ENCODE assay signal across 17 mouse cellular contexts in genomic region chr13:8677174-8677573, GRCm38 (mm10).
"Had no signal": no experiment of that assay in that cellular context is flagged by ENCODE, and none has a peak within 500 bp of the region (broad histone marks: within the 10 kb centered on the region; RNA-seq: fewer than 3 reads in every experiment).

No protein-coding gene starts in this region.

- H3K9ac ChIP-seq: liver, embryonic 15.5 days; liver, postnatal 0 days; lung, embryonic 15.5 days; midbrain, embryonic 13.5 days; midbrain, embryonic 15.5 days; neural tube, embryonic 12.5 days had no signal

- DNase-seq: liver, postnatal 0 days; lung, postnatal 14 days; lung, postnatal 36 days; right cerebral cortex, postnatal 14 days; right cerebral cortex, postnatal 4 days; spleen, adult 18-20 months; thymus, adult 18-20 months; thymus, postnatal 14 days; thymus, postnatal 36 days had no signal

- H3K4me3 ChIP-seq: liver, embryonic 15.5 days; lung, embryonic 15.5 days; megakaryocyte, embryonic 14.5 days; midbrain, embryonic 13.5 days; midbrain, embryonic 15.5 days; neural tube, embryonic 12.5 days had no signal

- H3K4me1 ChIP-seq: liver, embryonic 15.5 days; lung, embryonic 15.5 days; neural tube, embryonic 12.5 days had no signal

- H3K36me3 ChIP-seq: liver, embryonic 15.5 days; lung, embryonic 15.5 days; midbrain, embryonic 13.5 days; midbrain, embryonic 15.5 days; neural tube, embryonic 12.5 days had no signal

- H3K27ac ChIP-seq: liver, embryonic 15.5 days; lung, embryonic 15.5 days; macrophage; midbrain, embryonic 13.5 days; midbrain, embryonic 15.5 days; neural tube, embryonic 12.5 days had no signal

- H3K27me3 ChIP-seq: liver, embryonic 15.5 days; lung, embryonic 15.5 days; midbrain, embryonic 13.5 days; midbrain, embryonic 15.5 days; neural tube, embryonic 12.5 days had no signal

- H3K9me3 ChIP-seq: liver, embryonic 15.5 days; lung, embryonic 15.5 days; megakaryocyte, embryonic 14.5 days; midbrain, embryonic 13.5 days; midbrain, embryonic 15.5 days; neural tube, embryonic 12.5 days had no signal

- ATAC-seq: liver, postnatal 0 days; lung, postnatal 0 days; midbrain, embryonic 13.5 days; midbrain, embryonic 15.5 days had no signal
